Mouse (Mus musculus) cerebellum, adult 2 months (tissue): ENCODE results near the gene Ftsj3.

Experiments used
- CTCF ChIP-seq: fragments of 200-500 bp; IDR thresholded peaks from 2 replicates; pipeline ENCODE4 v1.5.1; 2011; ENCODE audit warnings: low read depth, mild to moderate bottlenecking, control low read depth, low read length, moderate library complexity, borderline replicate concordance; ENCODE audit not compliant: insufficient read depth
- POLR2A ChIP-seq: fragments of 200-500 bp; IDR thresholded peaks from 2 replicates; pipeline ENCODE4 v1.6.1; 2011; ENCODE audit warnings: low read length, control low read depth, borderline replicate concordance; ENCODE audit not compliant: insufficient read depth

GRCm38 (mm10) chr11:106301765-106302164 is 45.9 kb upstream of the Ftsj3 start, which contains the start of gene Gh:
- TF ChIP-seq CTCF (no peak), POLR2A (no peak)
